Mouse (Mus musculus) liver, adult 2 months (tissue): ENCODE measurements at regions not wholly inside any gene's neighbourhood (a gene's known extent, or its start where the extent isn't known, plus 50 kb on each side); places are given as distances from the start of the nearest gene placed in this dataset.

Source experiments
- CTCF ChIP-seq: fragments of 200-500 bp; IDR thresholded peaks from 2 replicates; pipeline ENCODE4 v1.5.1; 2011; ENCODE audit warnings: low read depth, low read length, control low read depth
- POLR2A ChIP-seq: fragments of 200-500 bp; IDR thresholded peaks from 2 replicates; pipeline ENCODE4 v1.6.1; 2011; ENCODE audit warnings: low read length, control low read depth; ENCODE audit not compliant: insufficient read depth; ENCODE audit errors: extremely low read depth

DNA sequence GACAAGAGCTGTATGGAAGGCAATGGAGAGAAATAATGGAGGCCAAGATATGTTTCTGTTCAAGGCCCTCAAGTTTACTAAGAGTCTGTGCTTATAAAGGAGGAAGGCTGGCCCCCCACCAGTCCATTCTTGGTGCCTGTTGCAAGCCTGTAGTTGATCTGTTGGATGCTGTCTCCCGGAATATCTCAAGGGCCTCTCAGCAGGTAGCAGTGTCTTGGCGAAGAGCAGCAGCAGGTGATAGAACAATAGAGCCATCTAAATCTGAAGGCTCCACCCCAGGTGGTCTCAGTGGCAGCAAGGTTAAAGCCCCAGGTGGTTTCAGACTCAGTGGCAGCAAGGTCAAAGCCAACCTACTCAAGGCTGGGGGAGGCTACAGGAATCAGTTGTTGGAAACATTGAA lies 417.1 kb upstream of the Chordc1 start:
- no peak for TF ChIP-seq POLR2A
- no peak for TF ChIP-seq CTCF
